Mouse (Mus musculus) midbrain, embryonic 13.5 days (tissue): ENCODE data around the gene Emcn. TPM values are rescaled to one million over a fixed set of nuclear protein-coding genes. Genes with fewer than 3 reads are reported as not detected.

ENCODE experiments used
- ATAC-seq: fragments of 200-750 bp; cut with Nextera tagmentation; 2 replicates; pipeline ENCODE4 v1.8.0; 2017; ENCODE audit warnings: mild to moderate bottlenecking, moderate TSS enrichment, moderate library complexity
- H3K27ac ChIP-seq: fragments of 300-500 bp; sonication (generic); 2 replicates; pipeline ENCODE4 v1.5.1; 2015; ENCODE audit warnings: inconsistent platforms, mild to moderate bottlenecking, moderate library complexity
- H3K27me3 ChIP-seq: fragments of 300-500 bp; sonication (generic); 2 replicates; pipeline ENCODE4 v1.6.1; 2015; ENCODE audit warnings: mild to moderate bottlenecking, inconsistent platforms
- H3K36me3 ChIP-seq: fragments of 300-500 bp; sonication (generic); 2 replicates; pipeline ENCODE4 v1.6.1; 2015; ENCODE audit warnings: mild to moderate bottlenecking, inconsistent platforms
- H3K4me1 ChIP-seq: fragments of 300-500 bp; sonication (generic); replicated peaks from 2 replicates; pipeline ENCODE4 v1.6.1; 2015; ENCODE audit warnings: inconsistent platforms
- H3K4me2 ChIP-seq: fragments of 300-500 bp; sonication (generic); replicated peaks from 2 replicates; pipeline ENCODE4 v1.6.1; 2015; ENCODE audit warnings: moderate library complexity, mild to moderate bottlenecking, inconsistent platforms
- H3K4me3 ChIP-seq: fragments of 300-500 bp; sonication (generic); replicated peaks from 2 replicates; pipeline ENCODE4 v1.5.1; 2015; ENCODE audit warnings: mild to moderate bottlenecking, inconsistent platforms
- H3K9ac ChIP-seq: fragments of 300-500 bp; sonication (generic); replicated peaks from 2 replicates; pipeline ENCODE4 v1.6.1; 2015; ENCODE audit warnings: mild to moderate bottlenecking, inconsistent platforms
- H3K9me3 ChIP-seq: fragments of 300-500 bp; sonication (generic); 2 replicates; pipeline ENCODE4 v1.6.1; 2016; ENCODE audit warnings: mild to moderate bottlenecking, inconsistent platforms
- WGBS: fragments of 180-500 bp; shearing (Covaris S2); methylation state at CpG from one replicate; pipeline ENCODE4 v1.1.7; 2015; 5-methylcytosine and 5-hydroxymethylcytosine counted together
- polyA plus RNA-seq: library from polyadenylated mRNA; unstranded; fragments of >200 nt; fragmentation: Nextera tagmentation; extraction: Ambion mirVana; gene quantifications from 2 replicates; pipeline ENCODE4 v1.2.1, GENCODE M21; 2015

Emcn gene
- 8.2 and 9.7 TPM in 2 replicates for polyA plus RNA-seq

DNA sequence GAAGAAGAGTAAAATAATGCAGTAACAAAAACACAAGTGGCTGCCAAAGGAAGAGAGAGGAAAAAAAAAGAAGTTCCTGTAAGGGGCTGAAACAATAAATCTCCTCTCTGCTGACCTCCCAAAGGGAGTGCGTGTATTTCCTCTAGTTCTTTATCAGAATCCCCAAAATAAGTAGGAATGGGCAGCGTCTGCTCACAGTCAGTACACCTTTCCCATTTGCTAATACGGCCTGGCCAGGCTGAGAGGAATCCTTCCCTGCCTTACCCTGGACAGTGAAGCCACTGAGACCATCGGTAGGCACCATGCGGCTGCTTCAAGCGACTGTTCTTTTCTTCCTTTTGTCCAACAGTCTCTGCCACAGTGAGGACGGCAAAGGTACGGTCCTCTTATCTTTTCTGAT, at the start of gene Emcn:
Gene Emcn, plus strand, starts transcription at position 130 of the 400 bp plus-strand sequence.
- 65% methylated on average over 8 of the region's 8 CpGs for WGBS
- no peak within 1 kb of the TSS for H3K4me3 ChIP-seq
- no peaks in the 10 kb centered on the region for H3K9me3 ChIP-seq
- H3K9ac ChIP-seq, result no peak within 1 kb of the TSS
- no peaks in the 10 kb centered on the region for H3K27me3 ChIP-seq
- H3K36me3 ChIP-seq, result no peaks in the 10 kb centered on the region
- no peak within 1 kb of the TSS for H3K27ac ChIP-seq
- H3K4me1 ChIP-seq, result no peaks in the 10 kb centered on the region
- no peak for ATAC-seq
- H3K4me2 ChIP-seq, result no peak within 1 kb of the TSS

DNA sequence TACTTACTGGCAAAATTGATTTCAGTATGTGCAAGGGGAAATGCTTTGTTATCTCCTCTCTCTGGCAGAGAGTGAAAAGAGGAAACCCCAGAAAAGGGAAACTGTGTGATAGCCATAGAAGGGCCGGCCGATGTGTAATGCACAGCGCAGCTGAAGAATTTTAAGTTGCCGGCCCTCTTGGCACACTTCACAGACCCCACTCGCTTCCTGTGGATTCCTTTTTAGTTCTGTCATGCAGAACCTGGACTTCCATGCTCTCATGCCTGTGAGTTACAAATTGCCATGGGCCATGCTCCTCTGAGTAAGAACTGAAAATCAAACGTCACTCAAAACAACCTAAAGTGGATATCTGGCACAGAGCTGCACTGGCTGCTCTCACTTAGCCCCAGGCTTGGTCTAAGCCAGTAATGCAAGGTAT, 47.7 kb upstream of the Emcn start:
- Histone ChIP-seq H3K9ac (no peak overlapping the region), H3K4me1 (no peaks in the 10 kb centered on the region), H3K36me3 (no peaks in the 10 kb centered on the region), H3K4me3 (no peak overlapping the region), H3K27me3 (no peaks in the 10 kb centered on the region), H3K9me3 (no peaks in the 10 kb centered on the region), H3K4me2 (no peak overlapping the region), H3K27ac (no peak overlapping the region)
- ATAC-seq, result no peak
- 81% methylated on average over 6 of the region's 6 CpGs for WGBS

DNA sequence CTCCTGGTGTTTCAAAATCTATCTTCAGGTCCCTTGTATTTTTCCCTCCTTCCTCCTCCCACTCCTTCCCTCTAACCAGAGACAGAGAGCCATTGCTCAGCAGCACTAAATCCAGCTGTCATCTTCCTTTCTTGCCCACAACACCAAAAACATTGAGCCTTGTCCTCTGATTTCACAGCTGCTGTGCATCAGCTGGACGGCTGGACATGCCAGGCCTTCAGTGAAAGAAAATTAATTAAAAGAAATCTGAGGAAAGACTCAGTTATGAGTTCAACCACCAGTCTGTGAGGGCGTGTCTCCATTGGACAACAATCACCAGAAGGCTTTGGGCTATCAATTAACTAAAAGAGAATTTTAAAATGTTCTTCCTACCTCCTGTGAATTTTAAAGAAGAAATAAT, 42.6 kb upstream of the Emcn start:
- Histone ChIP-seq H3K9ac (no peak overlapping the region), H3K4me1 (no peaks in the 10 kb centered on the region), H3K36me3 (no peaks in the 10 kb centered on the region), H3K4me3 (no peak overlapping the region), H3K27ac (no peak overlapping the region), H3K9me3 (no peaks in the 10 kb centered on the region), H3K27me3 (no peaks in the 10 kb centered on the region), H3K4me2 (no peak overlapping the region)
- 77% methylated on average over 2 of the region's 2 CpGs for WGBS
- ATAC-seq, result no peak

DNA sequence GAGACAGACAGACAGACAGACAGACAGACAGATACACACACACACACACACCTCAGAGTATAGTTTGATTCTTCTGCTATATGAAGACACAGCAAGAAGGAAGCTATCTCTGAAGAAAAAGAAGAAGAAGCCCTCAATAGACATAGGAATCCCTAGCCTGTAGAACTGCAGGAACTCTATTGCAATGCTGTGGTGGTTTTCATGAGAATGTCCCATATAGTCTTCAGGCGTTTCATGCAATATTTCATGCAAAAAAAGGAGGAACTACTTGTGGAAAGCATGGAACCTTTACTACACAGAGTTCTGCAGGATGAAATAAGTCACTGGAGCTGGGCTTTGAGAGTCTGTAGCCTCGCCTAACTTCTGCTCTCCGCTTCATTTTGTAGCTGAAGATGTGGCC, 40.7 kb upstream of the Emcn start:
- Histone ChIP-seq H3K27me3 (no peaks in the 10 kb centered on the region), H3K27ac (no peak overlapping the region), H3K9me3 (no peaks in the 10 kb centered on the region), H3K4me1 (no peaks in the 10 kb centered on the region), H3K9ac (no peak overlapping the region), H3K4me3 (no peak overlapping the region), H3K36me3 (no peaks in the 10 kb centered on the region), H3K4me2 (no peak overlapping the region)
- WGBS, result 86% methylated on average over 3 of the region's 3 CpGs
- no peak for ATAC-seq

DNA sequence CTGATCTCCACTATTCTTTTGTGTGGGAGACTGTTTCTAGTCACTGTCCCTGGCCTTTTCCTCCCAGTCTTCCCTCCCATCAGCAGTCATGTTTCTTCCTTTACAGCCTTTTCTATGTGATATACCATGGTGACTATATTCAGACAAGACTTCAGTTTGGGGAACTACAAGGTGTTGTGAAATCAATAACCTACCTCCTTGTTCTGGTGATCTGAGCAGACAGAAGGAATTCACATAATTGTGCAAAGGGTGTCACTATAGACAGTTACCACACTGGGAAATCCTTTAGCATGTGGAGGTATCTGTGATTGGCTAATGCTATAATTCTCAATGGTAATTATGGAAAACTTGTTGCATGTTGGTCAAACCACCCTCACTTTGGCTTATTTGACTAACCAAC, 39.7 kb upstream of the Emcn start:
- no peaks in the 10 kb centered on the region for H3K4me1 ChIP-seq

DNA sequence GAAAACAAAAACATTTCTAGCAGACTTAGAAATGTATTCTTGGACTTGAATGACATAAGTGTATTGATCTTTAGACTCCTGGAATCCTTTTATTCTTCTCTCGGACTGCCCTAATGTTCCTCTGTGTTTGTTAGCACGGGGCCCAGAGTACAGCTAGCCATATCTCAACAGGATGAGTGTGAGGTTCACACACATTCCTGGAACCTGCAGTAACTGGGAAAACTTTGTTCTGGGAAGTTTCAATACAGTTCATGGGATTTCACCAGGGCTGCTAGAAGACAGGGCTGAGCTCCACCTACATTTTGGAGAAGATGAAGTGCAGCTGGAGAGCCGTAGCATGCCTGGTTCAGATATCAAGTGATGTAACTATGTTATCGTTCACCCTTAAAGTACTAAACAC, 38.1 kb upstream of the Emcn start:
- Histone ChIP-seq H3K9ac (no peak overlapping the region), H3K4me1 (no peaks in the 10 kb centered on the region)
- no peak for ATAC-seq

More for the DNA sequence above, 39.7 kb upstream of the Emcn start:
- H3K27ac ChIP-seq, result no peak overlapping the region
- no peaks in the 10 kb centered on the region for H3K36me3 ChIP-seq
- H3K27me3 ChIP-seq, result no peaks in the 10 kb centered on the region
- H3K9ac ChIP-seq, result no peak overlapping the region
- ATAC-seq, result no peak
- no peak overlapping the region for H3K4me2 ChIP-seq
- no peak overlapping the region for H3K4me3 ChIP-seq
- no peaks in the 10 kb centered on the region for H3K9me3 ChIP-seq

DNA sequence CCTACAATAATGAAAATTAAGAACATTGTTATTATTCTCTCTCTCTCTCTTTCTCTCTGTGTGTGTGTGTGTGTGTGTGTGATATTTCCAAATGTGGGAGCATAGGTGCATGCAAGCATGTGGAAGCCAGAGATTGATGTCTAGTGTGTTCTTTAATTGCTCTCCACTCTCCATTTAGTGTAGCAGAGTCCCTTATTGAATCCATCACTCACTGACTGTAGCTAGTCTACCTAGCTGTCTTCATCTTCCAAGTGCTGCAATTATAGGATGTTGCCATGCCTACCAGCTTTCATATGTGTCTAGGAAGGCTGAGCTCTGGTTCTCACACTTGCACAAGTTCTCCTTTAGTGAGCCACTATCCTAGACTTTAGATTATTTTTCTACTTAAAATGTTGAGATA, 30.9 kb upstream of the Emcn start:
- no peak for ATAC-seq
- no peak overlapping the region for H3K27ac ChIP-seq
- no peaks in the 10 kb centered on the region for H3K27me3 ChIP-seq
- H3K4me1 ChIP-seq, result no peaks in the 10 kb centered on the region
- H3K36me3 ChIP-seq, result no peaks in the 10 kb centered on the region
- H3K4me2 ChIP-seq, result no peak overlapping the region
- H3K9ac ChIP-seq, result no peak overlapping the region
- no peaks in the 10 kb centered on the region for H3K9me3 ChIP-seq
- no peak overlapping the region for H3K4me3 ChIP-seq

More for the DNA sequence above, 38.1 kb upstream of the Emcn start:
- Histone ChIP-seq H3K27me3 (no peaks in the 10 kb centered on the region), H3K27ac (no peak overlapping the region), H3K36me3 (no peaks in the 10 kb centered on the region), H3K4me3 (no peak overlapping the region), H3K9me3 (no peaks in the 10 kb centered on the region), H3K4me2 (no peak overlapping the region)
- 67% methylated on average over 4 of the region's 4 CpGs for WGBS

DNA sequence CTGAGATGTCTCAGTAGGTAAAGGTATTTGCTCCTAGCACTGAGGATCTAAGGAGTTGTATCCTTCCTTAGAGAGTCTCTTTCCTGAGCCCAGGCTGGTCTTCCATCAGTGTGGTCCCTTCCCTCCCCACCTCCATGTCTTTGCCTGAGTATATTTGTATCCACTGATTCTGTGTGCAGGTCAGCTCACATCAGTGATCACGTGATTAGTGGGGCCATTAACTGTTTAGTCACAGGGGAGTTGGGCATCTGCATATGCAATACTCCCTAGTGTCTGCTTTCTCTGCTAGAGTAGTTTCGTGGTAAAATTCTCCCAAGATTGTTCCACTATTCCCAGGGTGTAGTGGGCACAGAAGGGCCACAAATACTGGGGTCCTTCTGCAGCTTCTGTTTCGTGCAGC, 28.3 kb upstream of the Emcn start:
- Histone ChIP-seq H3K9me3 (no peaks in the 10 kb centered on the region), H3K4me3 (no peak overlapping the region), H3K27me3 (no peaks in the 10 kb centered on the region), H3K9ac (no peak overlapping the region), H3K4me1 (no peaks in the 10 kb centered on the region), H3K27ac (no peak overlapping the region), H3K4me2 (no peak overlapping the region), H3K36me3 (no peaks in the 10 kb centered on the region)
- no peak for ATAC-seq
- WGBS, result 72% methylated on average over 3 of the region's 3 CpGs

DNA sequence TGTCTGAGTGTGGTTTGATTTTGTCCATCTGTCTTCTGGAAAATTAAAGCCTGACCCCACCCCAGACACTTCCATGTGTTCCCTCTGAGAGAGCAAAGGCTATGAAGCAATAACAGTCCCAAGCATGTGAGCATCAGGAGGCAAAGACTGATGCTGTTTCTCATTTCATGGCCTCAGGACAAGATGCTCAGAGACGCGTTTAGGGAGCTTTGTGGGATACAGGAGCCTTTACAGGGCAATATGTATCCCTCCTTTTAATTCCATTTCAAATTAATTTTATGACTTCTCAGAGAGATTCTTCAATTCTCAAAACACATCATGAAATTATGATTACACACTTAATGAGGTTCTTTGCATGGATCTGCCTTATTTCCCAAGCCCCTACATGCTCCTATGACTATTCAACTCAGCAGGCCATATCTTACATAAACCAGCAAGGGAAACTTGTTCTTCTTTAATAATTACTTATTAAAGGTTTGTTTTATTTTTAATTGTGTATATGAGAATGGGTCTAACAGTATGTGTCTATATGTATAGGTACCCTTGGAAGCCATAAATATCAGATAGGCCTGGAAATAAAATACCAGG, 27.0 kb upstream of the Emcn start:
- no peak overlapping the region for H3K9ac ChIP-seq
- no peak overlapping the region for H3K4me2 ChIP-seq
- H3K27ac ChIP-seq, result no peak overlapping the region
- H3K4me3 ChIP-seq, result no peak overlapping the region
- H3K36me3 ChIP-seq, result no peaks in the 10 kb centered on the region
- H3K9me3 ChIP-seq, result no peaks in the 10 kb centered on the region
- no peaks in the 10 kb centered on the region for H3K27me3 ChIP-seq
- no peak for ATAC-seq
- H3K4me1 ChIP-seq, result no peaks in the 10 kb centered on the region
- WGBS, result 87% methylated on average over 2 of the region's 2 CpGs

DNA sequence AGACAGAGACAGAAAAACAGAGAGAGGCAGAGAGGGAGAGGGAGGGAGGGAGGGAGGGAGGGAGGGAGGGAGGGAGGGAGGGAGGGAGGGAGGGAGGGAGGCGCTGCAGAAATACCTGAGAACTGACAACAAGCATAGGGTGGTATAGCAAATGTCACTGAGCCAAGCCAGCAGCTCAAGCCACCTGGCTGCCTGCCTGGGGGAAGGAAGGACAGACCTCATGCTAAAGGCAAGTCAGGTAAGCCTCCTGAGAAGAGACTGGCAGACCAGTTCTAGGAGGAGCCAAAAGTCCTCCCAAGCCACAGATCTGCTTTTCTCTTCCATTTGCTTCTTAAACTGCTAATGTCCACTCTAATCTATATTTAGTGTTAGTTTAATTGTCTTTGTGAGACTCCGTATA, 22.5 kb upstream of the Emcn start:
- peaks cover 10% of the 10 kb centered on the region for H3K4me1 ChIP-seq
- H3K9me3 ChIP-seq, result no peaks in the 10 kb centered on the region
- H3K27me3 ChIP-seq, result no peaks in the 10 kb centered on the region
- H3K9ac ChIP-seq, result no peak overlapping the region
- H3K4me3 ChIP-seq, result no peak overlapping the region
- 86% methylated on average over 2 of the region's 2 CpGs for WGBS
- H3K4me2 ChIP-seq, result no peak overlapping the region
- no peak for ATAC-seq
- H3K36me3 ChIP-seq, result no peaks in the 10 kb centered on the region
- no peak overlapping the region for H3K27ac ChIP-seq

DNA sequence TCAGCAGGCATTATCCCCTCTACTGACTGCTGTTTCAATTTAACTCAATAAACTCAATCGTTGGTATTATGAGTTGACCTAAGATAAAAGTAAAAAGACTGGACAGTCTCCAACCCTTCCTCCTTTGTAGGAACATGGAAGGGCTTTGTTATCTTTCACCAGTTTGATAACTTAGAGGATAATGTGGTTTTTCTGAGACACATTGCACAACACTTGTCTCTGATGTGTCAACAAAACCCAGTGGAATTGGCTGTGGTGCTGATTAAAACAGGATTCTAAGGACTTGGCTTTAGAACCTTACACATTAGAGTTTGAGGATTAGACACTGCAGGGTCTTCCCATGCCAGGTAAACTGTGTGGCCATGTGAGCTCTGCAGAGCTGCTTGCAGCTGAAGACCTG, 20.9 kb upstream of the Emcn start:
- Histone ChIP-seq H3K4me3 (no peak overlapping the region), H3K4me2 (no peak overlapping the region), H3K4me1 (peaks cover 10% of the 10 kb centered on the region), H3K27ac (no peak overlapping the region), H3K9me3 (no peaks in the 10 kb centered on the region), H3K9ac (no peak overlapping the region), H3K36me3 (no peaks in the 10 kb centered on the region), H3K27me3 (no peaks in the 10 kb centered on the region)
- 50% methylated on average over 1 of the region's 1 CpGs for WGBS
- ATAC-seq, result no peak

DNA sequence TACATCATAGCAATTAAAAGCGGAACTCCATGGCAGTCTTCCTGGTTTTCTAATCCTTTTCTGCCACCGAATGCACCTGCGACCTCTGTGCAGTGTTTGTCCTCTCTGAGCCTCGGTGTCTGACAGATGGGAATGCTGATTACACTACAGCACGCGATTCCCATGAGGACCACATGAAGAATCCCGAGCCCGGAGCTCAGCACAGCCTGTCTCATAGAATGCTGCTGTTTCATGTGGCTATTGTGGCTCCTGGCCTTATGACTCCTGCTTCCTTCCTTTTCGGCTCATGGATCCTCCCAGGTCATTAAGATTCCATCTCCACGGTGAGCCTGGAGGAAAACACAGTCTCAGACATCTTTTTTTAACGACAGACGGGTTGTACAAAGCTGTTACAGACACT, 18.6 kb upstream of the Emcn start:
- peak; percentile 86 for ATAC-seq
- H3K9ac ChIP-seq, result no peak overlapping the region
- peak overlapping the region; percentile 30; the same call in 1 of the 2 replicates for H3K27ac ChIP-seq
- H3K36me3 ChIP-seq, result no peaks in the 10 kb centered on the region
- no peaks in the 10 kb centered on the region for H3K9me3 ChIP-seq
- no peaks in the 10 kb centered on the region for H3K27me3 ChIP-seq
- peak overlapping the region; percentile 17; the same call in 1 of the 2 replicates for H3K4me2 ChIP-seq
- H3K4me3 ChIP-seq, result no peak overlapping the region
- WGBS, result 44% methylated on average over 12 of the region's 12 CpGs
- peaks cover 10% of the 10 kb centered on the region for H3K4me1 ChIP-seq

DNA sequence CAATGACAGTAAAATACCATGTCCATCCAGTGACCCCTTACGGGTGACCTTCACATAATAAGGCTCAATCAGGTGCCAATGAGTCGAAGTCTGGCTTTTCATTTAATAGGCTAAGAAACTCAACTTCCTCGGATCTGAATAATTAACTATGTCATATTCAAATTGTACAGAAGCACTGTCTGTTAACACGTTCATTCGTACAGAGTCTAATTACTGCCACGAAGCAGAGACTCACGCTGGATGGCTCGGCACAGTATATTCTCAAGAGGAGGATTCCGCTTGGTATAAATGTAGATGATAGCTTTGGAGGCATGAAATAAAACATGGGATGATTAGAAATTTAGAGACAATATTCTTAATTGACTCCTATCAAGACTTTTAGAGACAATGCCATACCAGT, 11.0 kb upstream of the Emcn start:
- Histone ChIP-seq H3K4me2 (no peak overlapping the region), H3K27me3 (no peaks in the 10 kb centered on the region), H3K36me3 (no peaks in the 10 kb centered on the region), H3K9ac (no peak overlapping the region), H3K4me3 (no peak overlapping the region), H3K4me1 (no peaks in the 10 kb centered on the region), H3K27ac (no peak overlapping the region), H3K9me3 (no peaks in the 10 kb centered on the region)
- WGBS, result 58% methylated on average over 9 of the region's 9 CpGs
- no peak for ATAC-seq
